Mouse (Mus musculus): ENCODE data around the gene Eva1c. TPM values are rescaled to one million over a fixed set of nuclear protein-coding genes. Genes with fewer than 3 reads are reported as not detected.

Gene Eva1c
- polyA plus RNA-seq (2015; fragmentation: Nextera tagmentation; extraction: Ambion mirVana): 0.64 and 0.82 TPM in 2 replicates

DNA sequence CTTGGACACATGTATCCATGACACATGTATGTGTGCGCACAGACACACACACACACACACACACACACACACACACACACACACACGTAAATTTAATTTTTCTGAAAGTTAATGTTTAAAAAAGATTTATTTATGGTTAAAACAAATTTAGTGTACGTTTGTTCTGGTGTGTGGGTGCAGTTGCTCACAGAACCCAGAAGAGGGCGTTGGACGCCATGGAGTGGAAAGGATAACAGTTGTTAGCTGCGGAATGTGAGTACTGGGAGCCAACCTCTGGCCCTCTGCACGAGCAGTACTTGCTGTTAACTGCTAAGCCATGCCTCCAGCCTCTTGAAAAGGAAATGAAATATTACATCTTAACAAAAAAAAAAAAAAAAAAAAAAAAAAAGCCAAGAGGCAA lies at the start of gene Eva1c:
Gene Eva1c (plus strand): TSS at position 263 of the 400 bp plus-strand sequence.
- H3K4me1 ChIP-seq (ENCODE audit: insufficient read depth, low read length): peaks cover 14% of the 10 kb centered on the region; the same call in 1 of the 2 replicates
- 68% methylated on average over 7 of the region's 7 CpGs for WGBS
- H3K4me3 ChIP-seq (ENCODE audit: low read length): no peak within 1 kb of the TSS
- H3K9ac ChIP-seq (replicated peaks; ENCODE audit: low read length): no peak within 1 kb of the TSS
- H3K27me3 ChIP-seq (ENCODE audit: insufficient read depth, low read length): peaks cover 21% of the 10 kb centered on the region
- no peak within 1 kb of the TSS for H3K4me2 ChIP-seq (replicated peaks; ENCODE audit: low read depth, low read length)
- no peak within 1 kb of the TSS for H3K27ac ChIP-seq (ENCODE audit: low read length)
- ATAC-seq (ENCODE audit: low FRiP score, low TSS enrichment): no peak
- no peaks in the 10 kb centered on the region for H3K36me3 ChIP-seq (ENCODE audit: insufficient read depth, low read length)
- no peaks in the 10 kb centered on the region for H3K9me3 ChIP-seq (ENCODE audit: low read length)

DNA sequence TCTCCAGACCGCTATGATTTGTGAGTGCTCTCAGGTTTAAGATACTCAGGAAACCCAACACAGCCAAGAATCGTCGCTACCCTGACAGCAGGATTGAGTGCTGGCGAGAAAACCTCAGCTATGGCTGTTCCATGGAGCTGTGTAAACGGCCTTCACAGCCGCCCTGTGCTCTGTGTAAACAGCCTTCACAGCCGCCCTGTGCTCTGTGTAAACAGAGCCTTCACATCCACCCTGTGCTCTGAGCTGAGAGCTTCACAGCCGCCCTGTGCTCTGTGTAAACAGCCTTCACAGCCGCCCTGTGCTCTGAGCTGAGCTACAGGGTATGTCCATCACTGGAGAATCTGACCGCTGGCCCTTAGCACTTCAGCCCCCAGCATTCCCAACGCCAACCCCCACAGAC lies 46.7 kb upstream of the Eva1c start:
- Histone ChIP-seq H3K4me1 (ENCODE audit: insufficient read depth, low read length) (0 out of 2 replicates have a peak, but pooled peaks cover 3% of the 10 kb centered on the region), H3K9me3 (ENCODE audit: low read length) (no peaks in the 10 kb centered on the region), H3K9ac (replicated peaks; ENCODE audit: low read length) (no peak overlapping the region), H3K4me3 (ENCODE audit: low read length) (no peak overlapping the region), H3K36me3 (ENCODE audit: insufficient read depth, low read length) (peaks cover 47% of the 10 kb centered on the region; the same call in 1 of the 2 replicates), H3K27ac (ENCODE audit: low read length) (no peak overlapping the region), H3K4me2 (replicated peaks; ENCODE audit: low read depth, low read length) (no peak overlapping the region), H3K27me3 (ENCODE audit: insufficient read depth, low read length) (no peaks in the 10 kb centered on the region)
- ATAC-seq (ENCODE audit: low FRiP score, low TSS enrichment): peak; percentile 89
- 34% methylated on average over 11 of the region's 11 CpGs for WGBS

DNA sequence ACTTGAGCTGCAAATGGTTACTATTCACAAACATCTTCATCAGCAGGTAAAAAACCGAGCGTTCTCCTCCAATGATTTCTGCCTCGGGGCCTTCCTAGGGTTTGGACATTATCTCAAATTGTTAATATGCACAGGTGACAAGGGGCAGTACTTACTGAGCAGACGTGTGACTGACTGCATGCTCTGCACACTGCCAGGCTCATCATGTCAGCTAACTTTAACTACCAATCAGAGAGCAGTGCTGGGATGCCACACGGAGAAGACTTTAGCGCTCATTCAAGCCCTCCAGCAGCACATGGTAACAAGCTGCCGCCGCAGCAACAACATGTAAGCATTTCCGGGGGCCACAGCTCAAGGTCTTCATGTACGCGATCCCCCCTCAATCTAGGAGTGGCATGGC lies 43.2 kb upstream of the Eva1c start:
- ATAC-seq (ENCODE audit: low FRiP score, low TSS enrichment): no peak
- Histone ChIP-seq H3K4me2 (replicated peaks; ENCODE audit: low read depth, low read length) (no peak overlapping the region), H3K4me1 (ENCODE audit: insufficient read depth, low read length) (0 out of 2 replicates have a peak, but pooled peaks cover 3% of the 10 kb centered on the region), H3K9ac (replicated peaks; ENCODE audit: low read length) (no peak overlapping the region), H3K27me3 (ENCODE audit: insufficient read depth, low read length) (no peaks in the 10 kb centered on the region), H3K36me3 (ENCODE audit: insufficient read depth, low read length) (peaks cover 47% of the 10 kb centered on the region), H3K27ac (ENCODE audit: low read length) (no peak overlapping the region), H3K9me3 (ENCODE audit: low read length) (no peaks in the 10 kb centered on the region), H3K4me3 (ENCODE audit: low read length) (no peak overlapping the region)
- WGBS: 89% methylated on average over 11 of the region's 11 CpGs

DNA sequence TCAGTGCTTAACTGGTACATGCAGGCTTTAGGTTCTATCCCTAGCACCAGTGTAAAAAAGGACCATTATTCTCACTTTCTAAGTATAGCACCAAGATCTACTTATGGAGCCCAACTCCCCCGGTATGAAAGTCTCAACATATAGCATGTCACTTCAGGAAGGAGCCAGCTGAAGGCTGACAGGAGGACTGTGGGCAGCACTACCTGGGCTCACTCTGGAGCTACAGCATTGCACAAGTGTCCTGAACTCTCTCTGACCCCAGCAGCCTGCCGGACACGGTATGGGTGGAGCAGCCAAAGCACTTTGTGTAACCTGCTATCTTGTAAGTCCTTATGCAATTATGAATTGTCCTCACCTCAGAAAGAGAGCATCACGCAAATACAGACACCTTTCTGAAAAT lies 41.3 kb upstream of the Eva1c start:
- H3K36me3 ChIP-seq (ENCODE audit: insufficient read depth, low read length): peaks cover 43% of the 10 kb centered on the region

DNA sequence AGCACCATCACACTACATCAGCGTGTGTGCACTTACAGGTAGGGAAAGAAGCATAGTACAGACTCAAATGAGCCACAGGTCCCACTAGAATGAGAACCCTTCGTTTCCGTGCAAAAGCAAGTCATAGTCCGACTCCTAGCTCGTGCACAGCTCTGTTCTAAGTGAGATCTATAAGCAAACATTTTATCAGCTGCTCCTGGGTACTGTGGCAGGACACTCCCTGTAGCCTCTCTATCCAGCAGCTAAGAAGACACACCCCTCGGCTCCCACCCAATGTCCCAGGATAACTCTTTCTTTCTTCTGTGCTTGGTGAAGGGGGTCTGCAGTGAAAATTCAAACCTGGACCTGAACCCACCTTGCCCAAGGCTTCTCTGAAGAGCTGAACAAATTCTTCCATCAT lies 37.9 kb upstream of the Eva1c start:
- H3K4me1 ChIP-seq (ENCODE audit: insufficient read depth, low read length): no peaks in the 10 kb centered on the region
- no peaks in the 10 kb centered on the region for H3K27me3 ChIP-seq (ENCODE audit: insufficient read depth, low read length)
- ATAC-seq (ENCODE audit: low FRiP score, low TSS enrichment): no peak
- H3K27ac ChIP-seq (ENCODE audit: low read length): no peak overlapping the region
- no peaks in the 10 kb centered on the region for H3K9me3 ChIP-seq (ENCODE audit: low read length)
- peaks cover 39% of the 10 kb centered on the region for H3K36me3 ChIP-seq (ENCODE audit: insufficient read depth, low read length)
- 91% methylated on average over 6 of the region's 6 CpGs for WGBS
- H3K4me3 ChIP-seq (ENCODE audit: low read length): no peak overlapping the region
- no peak overlapping the region for H3K4me2 ChIP-seq (replicated peaks; ENCODE audit: low read depth, low read length)
- H3K9ac ChIP-seq (replicated peaks; ENCODE audit: low read length): no peak overlapping the region

More for the DNA sequence above, 41.3 kb upstream of the Eva1c start:
- H3K27ac ChIP-seq (ENCODE audit: low read length): no peak overlapping the region
- 77% methylated on average over 4 of the region's 4 CpGs for WGBS
- H3K9ac ChIP-seq (replicated peaks; ENCODE audit: low read length): no peak overlapping the region
- no peak overlapping the region for H3K4me2 ChIP-seq (replicated peaks; ENCODE audit: low read depth, low read length)
- no peaks in the 10 kb centered on the region for H3K27me3 ChIP-seq (ENCODE audit: insufficient read depth, low read length)
- no peaks in the 10 kb centered on the region for H3K4me1 ChIP-seq (ENCODE audit: insufficient read depth, low read length)
- no peak overlapping the region for H3K4me3 ChIP-seq (ENCODE audit: low read length)
- H3K9me3 ChIP-seq (ENCODE audit: low read length): no peaks in the 10 kb centered on the region
- no peak for ATAC-seq (ENCODE audit: low FRiP score, low TSS enrichment)

DNA sequence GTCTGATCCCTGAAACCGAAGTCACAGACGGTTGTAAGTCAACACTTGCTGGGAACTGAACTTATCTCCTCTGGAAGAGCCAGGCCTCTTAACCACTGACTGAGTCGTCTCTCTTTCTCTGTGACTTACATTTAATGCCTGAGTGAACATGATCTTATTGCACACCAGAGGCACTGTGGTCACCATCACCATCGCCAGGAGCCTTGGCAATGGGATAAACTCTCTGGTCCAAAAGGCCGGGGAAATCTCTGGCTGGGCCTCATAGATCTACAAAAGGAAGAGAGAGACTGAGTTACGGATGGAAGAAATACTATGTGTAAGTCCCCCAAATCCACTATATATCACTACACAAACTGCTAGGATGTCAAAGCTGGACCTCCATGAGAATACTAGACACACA lies 35.6 kb upstream of the Eva1c start:
- Histone ChIP-seq H3K27ac (ENCODE audit: low read length) (no peak overlapping the region), H3K4me2 (replicated peaks; ENCODE audit: low read depth, low read length) (no peak overlapping the region), H3K36me3 (ENCODE audit: insufficient read depth, low read length) (peaks cover 28% of the 10 kb centered on the region), H3K4me1 (ENCODE audit: insufficient read depth, low read length) (no peaks in the 10 kb centered on the region), H3K9ac (replicated peaks; ENCODE audit: low read length) (no peak overlapping the region), H3K9me3 (ENCODE audit: low read length) (no peaks in the 10 kb centered on the region), H3K4me3 (ENCODE audit: low read length) (no peak overlapping the region), H3K27me3 (ENCODE audit: insufficient read depth, low read length) (no peaks in the 10 kb centered on the region)
- WGBS: 81% methylated on average over 6 of the region's 6 CpGs
- ATAC-seq (ENCODE audit: low FRiP score, low TSS enrichment): no peak

DNA sequence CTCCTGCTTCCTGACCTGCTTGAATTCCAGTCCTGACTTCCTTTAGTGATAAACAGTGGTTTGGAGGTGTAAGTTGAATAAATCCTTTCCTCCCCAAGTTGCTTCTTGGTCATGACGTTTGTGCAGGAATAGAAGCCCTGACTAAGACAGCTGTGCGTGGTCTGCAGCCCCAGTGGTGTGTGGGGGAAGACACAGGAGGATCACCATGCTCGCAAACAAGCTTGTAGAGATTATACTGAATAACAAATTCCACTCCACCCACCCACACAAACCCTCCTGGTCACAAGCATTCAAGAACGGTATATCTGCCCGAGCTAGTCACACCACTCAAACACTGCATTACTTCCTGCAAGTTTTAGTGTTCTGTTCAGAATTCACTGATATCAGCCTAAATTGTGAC lies 34.5 kb upstream of the Eva1c start:
- H3K9ac ChIP-seq (replicated peaks; ENCODE audit: low read length): no peak overlapping the region
- H3K27ac ChIP-seq (ENCODE audit: low read length): no peak overlapping the region
- no peak overlapping the region for H3K4me3 ChIP-seq (ENCODE audit: low read length)
- WGBS: 78% methylated on average over 5 of the region's 5 CpGs
- H3K36me3 ChIP-seq (ENCODE audit: insufficient read depth, low read length): peaks cover 27% of the 10 kb centered on the region
- H3K9me3 ChIP-seq (ENCODE audit: low read length): no peaks in the 10 kb centered on the region
- no peaks in the 10 kb centered on the region for H3K4me1 ChIP-seq (ENCODE audit: insufficient read depth, low read length)
- no peak for ATAC-seq (ENCODE audit: low FRiP score, low TSS enrichment)
- H3K4me2 ChIP-seq (replicated peaks; ENCODE audit: low read depth, low read length): no peak overlapping the region
- no peaks in the 10 kb centered on the region for H3K27me3 ChIP-seq (ENCODE audit: insufficient read depth, low read length)

DNA sequence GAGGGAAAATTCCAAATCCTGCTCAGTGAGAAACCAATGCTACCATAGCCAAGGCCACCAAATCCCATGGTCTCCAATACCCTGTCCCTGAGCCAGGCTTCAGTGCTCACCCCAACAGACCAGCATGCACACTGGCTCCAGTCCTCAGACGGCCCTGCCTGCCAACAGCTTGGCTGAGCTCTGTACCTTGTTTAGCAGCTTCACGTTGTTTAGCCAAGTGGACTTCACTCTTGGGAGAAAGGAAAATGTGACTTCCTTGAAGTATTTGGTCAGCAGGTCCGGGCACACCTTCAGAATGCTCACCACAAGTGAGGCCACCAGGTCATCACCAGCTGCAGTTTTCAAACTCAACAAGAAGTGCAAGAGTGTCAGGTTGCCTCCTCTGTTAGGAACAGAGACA lies 34.0 kb upstream of the Eva1c start:
- Histone ChIP-seq H3K9ac (replicated peaks; ENCODE audit: low read length) (no peak overlapping the region), H3K4me3 (ENCODE audit: low read length) (no peak overlapping the region), H3K27me3 (ENCODE audit: insufficient read depth, low read length) (no peaks in the 10 kb centered on the region), H3K36me3 (ENCODE audit: insufficient read depth, low read length) (peaks cover 28% of the 10 kb centered on the region), H3K27ac (ENCODE audit: low read length) (no peak overlapping the region), H3K4me1 (ENCODE audit: insufficient read depth, low read length) (no peaks in the 10 kb centered on the region), H3K9me3 (ENCODE audit: low read length) (no peaks in the 10 kb centered on the region), H3K4me2 (replicated peaks; ENCODE audit: low read depth, low read length) (no peak overlapping the region)
- 76% methylated on average over 3 of the region's 3 CpGs for WGBS
- ATAC-seq (ENCODE audit: low FRiP score, low TSS enrichment): no peak

DNA sequence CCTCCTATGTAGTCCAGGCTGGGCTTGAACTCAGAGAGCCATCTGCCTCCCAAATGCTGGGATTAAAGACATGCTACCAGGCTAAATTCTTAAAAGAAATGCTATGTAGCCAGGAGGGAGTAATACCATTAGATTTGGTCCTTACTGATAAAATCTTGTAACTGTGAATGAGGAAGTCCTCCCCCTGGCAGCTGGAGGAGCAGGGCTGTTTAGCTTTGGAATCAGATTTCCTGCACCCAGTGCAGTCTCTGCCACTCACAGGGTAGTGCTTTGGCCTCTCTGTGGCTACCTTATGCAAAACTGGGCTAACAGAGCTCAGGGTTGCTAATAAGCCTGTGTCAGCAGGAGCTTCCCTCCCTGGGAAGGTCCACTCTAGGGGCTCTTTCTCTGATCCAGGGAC lies 31.8 kb upstream of the Eva1c start:
- Histone ChIP-seq H3K9me3 (ENCODE audit: low read length) (no peaks in the 10 kb centered on the region), H3K36me3 (ENCODE audit: insufficient read depth, low read length) (peaks cover 26% of the 10 kb centered on the region), H3K4me3 (ENCODE audit: low read length) (no peak overlapping the region), H3K9ac (replicated peaks; ENCODE audit: low read length) (no peak overlapping the region), H3K4me1 (ENCODE audit: insufficient read depth, low read length) (no peaks in the 10 kb centered on the region), H3K27me3 (ENCODE audit: insufficient read depth, low read length) (no peaks in the 10 kb centered on the region), H3K4me2 (replicated peaks; ENCODE audit: low read depth, low read length) (no peak overlapping the region), H3K27ac (ENCODE audit: low read length) (no peak overlapping the region)
- ATAC-seq (ENCODE audit: low FRiP score, low TSS enrichment): no peak

DNA sequence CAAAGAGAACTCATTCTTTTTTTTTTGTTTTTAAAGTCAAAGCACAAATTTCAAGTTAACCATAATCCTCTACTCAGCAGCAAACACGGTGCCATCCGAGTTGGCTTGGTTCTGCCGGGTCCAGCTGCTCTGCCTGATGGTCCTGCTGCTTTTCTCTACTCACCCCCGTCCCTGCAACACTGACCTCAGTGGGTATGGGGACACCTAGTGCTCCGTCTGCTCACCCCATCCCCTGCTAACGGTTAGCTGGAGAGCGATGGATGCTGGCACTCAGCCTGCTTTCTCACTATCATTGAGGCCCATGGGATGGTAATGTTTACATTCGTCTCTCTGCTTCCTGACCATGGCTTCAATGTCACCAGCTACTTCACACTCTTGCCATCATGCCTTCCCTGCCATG lies 28.1 kb upstream of the Eva1c start:
- no peaks in the 10 kb centered on the region for H3K9me3 ChIP-seq (ENCODE audit: low read length)
- ATAC-seq (ENCODE audit: low FRiP score, low TSS enrichment): no peak
- H3K36me3 ChIP-seq (ENCODE audit: insufficient read depth, low read length): peaks cover 27% of the 10 kb centered on the region
- no peaks in the 10 kb centered on the region for H3K27me3 ChIP-seq (ENCODE audit: insufficient read depth, low read length)
- no peak overlapping the region for H3K9ac ChIP-seq (replicated peaks; ENCODE audit: low read length)
- WGBS: 88% methylated on average over 8 of the region's 8 CpGs
- no peak overlapping the region for H3K4me2 ChIP-seq (replicated peaks; ENCODE audit: low read depth, low read length)
- H3K4me1 ChIP-seq (ENCODE audit: insufficient read depth, low read length): no peaks in the 10 kb centered on the region
- no peak overlapping the region for H3K4me3 ChIP-seq (ENCODE audit: low read length)
- H3K27ac ChIP-seq (ENCODE audit: low read length): no peak overlapping the region

Measured in kidney, embryonic 16.5 days (tissue).